Mouse (Mus musculus) megakaryocyte, embryonic 14.5 days (primary cell): Measurements from ENCODE around the gene Gm28374. TPM values are rescaled to one million over a fixed set of nuclear protein-coding genes. Genes with fewer than 3 reads are reported as not detected.
"Not testable (repeated sequence)": the region's sequence is repeated elsewhere in the genome, so short reads cannot be mapped to it uniquely, and the experiment has no call there.

Experiments used
- H3K27me3 ChIP-seq: replicated peaks from 2 replicates; pipeline ENCODE3; 2012; ENCODE audit warnings: inconsistent platforms
- H3K36me3 ChIP-seq: replicated peaks from 2 replicates; pipeline ENCODE3; 2012; ENCODE audit warnings: low read length, inconsistent platforms, mixed read lengths
- H3K4me1 ChIP-seq: 2 replicates; pipeline ENCODE4 v1.6.1; 2012; ENCODE audit warnings: inconsistent platforms
- H3K4me3 ChIP-seq: replicated peaks from 2 replicates; pipeline ENCODE3; 2012; ENCODE audit warnings: moderate library complexity, mild to moderate bottlenecking, inconsistent platforms
- H3K9me3 ChIP-seq: 2 replicates; pipeline ENCODE4 v1.6.1; 2012; ENCODE audit warnings: inconsistent platforms
- FLI1 ChIP-seq: IDR thresholded peaks from 2 replicates; pipeline ENCODE4 v1.6.1; 2012; ENCODE audit warnings: low read length, inconsistent platforms, mixed read lengths
- GATA1 ChIP-seq: IDR thresholded peaks from 3 replicates; pipeline ENCODE4 v1.6.1; 2012; ENCODE audit warnings: mixed read lengths, low read length, inconsistent platforms, borderline replicate concordance
- polyA plus RNA-seq: library from polyadenylated mRNA; stranded (reverse); fragments of >175 nt; gene quantifications from 2 replicates; pipeline ENCODE4 v1.2.3, GENCODE M21; 2012; ENCODE audit warnings: low replicate concordance; ENCODE audit not compliant: insufficient read depth

The Gm28374 gene
- polyA plus RNA-seq = not detected in 2 replicates

DNA sequence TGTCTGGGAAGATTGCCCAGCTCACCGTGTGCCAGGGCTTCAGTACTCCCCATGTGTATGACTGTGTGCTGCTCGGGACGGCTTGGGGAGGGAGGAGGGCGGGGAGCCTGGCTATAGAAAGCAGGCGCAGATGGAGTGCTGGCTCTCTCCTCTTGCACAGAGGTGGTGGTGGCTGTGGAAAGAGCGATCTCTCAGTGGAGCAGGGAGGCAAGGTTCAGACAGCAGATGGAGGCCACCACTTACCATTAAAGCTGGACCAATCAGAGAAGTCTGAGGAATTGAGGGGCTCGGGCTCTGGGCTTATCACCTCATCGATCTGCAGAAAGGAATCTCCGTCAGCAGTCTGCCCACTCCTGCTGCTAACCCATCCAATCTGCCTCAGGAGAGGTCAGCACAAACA, at the start of gene Gm28374:
Gm28374 (minus strand) TSS at position 101 of the 400 bp plus-strand sequence.
- no peak for TF ChIP-seq GATA1
- TF ChIP-seq FLI1 = no peak
- H3K4me3 ChIP-seq = no peak within 1 kb of the TSS
- H3K36me3 ChIP-seq = peaks cover 54% of the 10 kb centered on the region

DNA sequence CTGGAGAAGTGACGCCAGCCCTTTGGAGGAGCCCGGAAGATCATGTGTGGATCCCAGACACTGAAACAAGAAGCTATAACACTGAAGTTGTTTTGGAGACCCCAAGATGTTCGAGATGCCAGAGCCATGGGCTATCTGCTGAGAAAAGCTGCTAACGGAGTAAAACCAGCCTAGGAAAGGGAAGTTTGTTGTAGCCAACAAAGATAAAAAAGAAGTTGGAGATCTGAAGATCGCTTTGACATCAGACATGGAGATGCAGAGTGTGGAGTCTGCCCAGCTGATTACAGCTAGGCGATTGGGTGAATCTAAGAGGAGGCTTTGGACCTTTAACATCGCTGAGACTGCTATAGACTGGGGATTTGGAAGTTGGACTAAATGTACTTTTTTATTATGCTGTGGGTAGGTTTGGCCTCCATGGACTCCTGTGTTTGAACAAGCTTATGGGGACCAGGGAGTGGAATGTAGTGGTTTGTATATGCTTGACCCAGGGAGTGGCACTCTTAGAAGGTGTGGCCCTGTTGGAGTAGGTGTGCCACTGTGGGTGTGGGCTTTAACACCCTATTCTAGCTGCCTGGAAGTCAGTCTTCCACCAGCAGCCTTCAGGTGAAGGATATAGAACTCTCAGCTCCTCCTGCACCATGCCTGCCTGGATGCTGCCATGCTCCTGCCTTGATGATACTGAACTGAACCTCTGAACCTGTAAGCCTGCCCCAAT, 48.5 kb upstream of the Gm28374 start:
- Histone ChIP-seq H3K36me3 (peaks cover 19% of the 10 kb centered on the region), H3K4me1 (peaks cover 42% of the 10 kb centered on the region)
- H3K27me3 ChIP-seq, H3K4me3 ChIP-seq, H3K9me3 ChIP-seq: not testable (repeated sequence)

More for the DNA sequence above, at the start of gene Gm28374:
- Histone ChIP-seq H3K9me3 (no peaks in the 10 kb centered on the region), H3K27me3 (no peaks in the 10 kb centered on the region), H3K4me1 (peaks cover 56% of the 10 kb centered on the region)

DNA sequence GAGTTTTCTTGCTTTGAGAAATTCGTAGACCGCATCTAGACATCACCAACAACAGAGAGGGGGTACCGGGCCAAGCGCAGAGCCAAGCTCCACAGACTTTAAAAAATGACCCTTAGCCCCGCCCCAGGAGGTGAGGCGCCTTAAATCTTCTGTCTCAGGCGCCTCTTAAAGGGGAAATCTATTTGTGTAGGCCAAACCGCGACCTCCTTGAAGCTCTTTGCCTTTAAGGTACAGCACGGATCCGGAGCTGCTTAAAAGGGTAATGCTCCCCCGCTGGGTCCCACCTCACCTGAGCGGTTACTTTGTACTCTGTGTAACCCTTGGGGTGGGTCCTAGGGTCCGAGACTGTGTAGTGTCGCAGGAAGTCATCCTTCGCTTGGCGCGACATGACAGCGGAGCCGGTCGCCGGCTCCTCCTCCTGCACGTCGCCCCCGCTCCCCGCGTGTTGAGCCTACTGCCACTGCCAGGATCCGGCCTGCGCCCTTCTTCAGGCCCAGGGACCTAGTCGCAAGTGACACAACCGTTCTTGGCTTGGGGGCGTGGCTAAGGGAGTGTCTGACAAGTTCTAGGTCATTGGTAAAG, 45.8 kb upstream of the Gm28374 start, which contains the start of gene Snx15:
Snx15 (minus strand) TSS at position 545 of the 582 bp plus-strand sequence.
- Histone ChIP-seq H3K4me1 (peaks cover 40% of the 10 kb centered on the region), H3K27me3 (no peaks in the 10 kb centered on the region), H3K9me3 (no peaks in the 10 kb centered on the region), H3K36me3 (peaks cover 11% of the 10 kb centered on the region), H3K4me3 (peak within 1 kb of the TSS; percentile 95)
- no peak for TF ChIP-seq GATA1
- no peak for TF ChIP-seq FLI1

DNA sequence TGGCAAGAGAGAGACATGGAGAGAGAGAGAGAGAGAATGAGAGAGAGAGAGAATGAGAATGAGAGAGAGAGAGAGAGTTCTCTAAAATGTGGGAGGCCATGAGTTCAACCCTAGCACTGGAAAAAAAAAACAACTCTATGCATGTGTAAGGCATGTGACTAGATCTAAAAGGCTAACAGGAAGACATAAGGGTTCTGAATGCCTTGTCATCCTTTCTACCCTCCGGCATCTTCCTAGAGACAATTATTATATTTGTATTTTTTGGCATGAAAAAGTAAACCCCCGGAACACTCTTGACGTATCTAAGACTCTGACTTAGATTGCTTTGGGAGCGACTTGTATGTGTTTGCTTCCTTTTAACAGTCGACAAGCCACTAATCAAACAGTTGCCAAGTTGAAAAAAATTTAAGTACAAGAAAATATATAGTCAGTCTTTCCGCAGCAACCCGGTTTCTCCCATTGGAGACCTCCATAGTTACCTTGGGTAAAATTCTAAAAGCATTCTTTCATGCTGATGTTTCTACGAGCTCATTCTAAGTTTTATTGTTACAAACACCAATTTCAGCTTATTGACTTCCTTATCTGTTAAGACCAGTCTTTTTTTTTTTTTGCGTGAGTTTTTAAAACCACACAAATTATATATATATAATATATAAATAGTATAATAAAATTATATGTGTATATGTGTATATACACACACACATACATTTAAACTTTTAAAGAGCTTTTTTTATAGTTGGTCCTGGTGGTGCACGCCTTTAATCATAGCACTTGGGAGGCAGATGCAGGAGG, 44.9 kb upstream of the Gm28374 start:
- Histone ChIP-seq H3K27me3 (no peaks in the 10 kb centered on the region), H3K4me3 (peak overlapping the region; percentile 95), H3K36me3 (peaks cover 18% of the 10 kb centered on the region), H3K4me1 (peaks cover 34% of the 10 kb centered on the region), H3K9me3 (no peaks in the 10 kb centered on the region)
- TF ChIP-seq GATA1 (no peak), FLI1 (no peak)

DNA sequence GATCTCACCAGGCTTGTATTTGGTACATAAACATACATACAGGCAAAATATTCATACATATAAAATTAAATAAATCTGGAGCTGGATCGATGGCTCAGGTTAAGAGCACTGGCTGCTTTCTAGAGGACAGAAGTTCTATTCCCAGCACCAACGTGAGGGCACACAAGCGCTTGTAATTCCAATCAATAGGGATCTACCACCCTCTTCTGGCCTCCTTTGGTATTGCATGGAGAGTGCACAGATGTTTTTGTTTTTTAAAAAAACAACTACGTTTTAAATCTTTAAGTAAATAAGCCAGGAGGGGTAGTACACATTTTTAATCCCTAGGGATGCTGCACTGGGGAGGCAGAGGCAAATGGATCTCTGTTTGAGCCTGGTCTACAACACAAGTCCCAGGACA, 44.2 kb upstream of the Gm28374 start:
- peak overlapping the region; percentile 74 for H3K4me3 ChIP-seq

DNA sequence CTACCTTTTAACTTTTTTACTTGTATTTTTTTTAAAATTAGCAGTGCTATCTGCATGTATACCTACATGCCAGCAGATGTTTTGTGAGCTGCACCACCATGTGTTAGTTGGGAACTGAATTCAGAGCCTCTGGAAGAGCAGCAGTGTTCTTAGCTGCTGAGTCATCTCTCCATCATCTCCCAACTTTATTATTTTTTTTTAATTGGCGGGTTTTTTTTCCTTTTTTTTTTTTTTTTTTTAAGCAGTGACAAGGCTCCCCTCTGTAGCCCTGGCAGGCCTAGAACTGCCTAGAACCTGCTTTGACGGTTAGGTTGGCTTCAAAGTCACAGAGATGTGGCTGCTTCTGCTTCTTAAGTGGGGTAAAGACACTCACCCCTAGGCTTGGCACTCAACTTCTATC, 42.8 kb upstream of the Gm28374 start:
- Histone ChIP-seq H3K36me3 (peaks cover 39% of the 10 kb centered on the region), H3K4me3 (no peak overlapping the region), H3K4me1 (peaks cover 35% of the 10 kb centered on the region), H3K9me3 (no peaks in the 10 kb centered on the region), H3K27me3 (no peaks in the 10 kb centered on the region)
- no peak for TF ChIP-seq FLI1
- TF ChIP-seq GATA1 = no peak

More for the DNA sequence above, 44.2 kb upstream of the Gm28374 start:
- TF ChIP-seq GATA1 (no peak), FLI1 (no peak)
- Histone ChIP-seq H3K9me3 (no peaks in the 10 kb centered on the region), H3K4me1 (peaks cover 30% of the 10 kb centered on the region), H3K27me3 (no peaks in the 10 kb centered on the region), H3K36me3 (peaks cover 25% of the 10 kb centered on the region)

DNA sequence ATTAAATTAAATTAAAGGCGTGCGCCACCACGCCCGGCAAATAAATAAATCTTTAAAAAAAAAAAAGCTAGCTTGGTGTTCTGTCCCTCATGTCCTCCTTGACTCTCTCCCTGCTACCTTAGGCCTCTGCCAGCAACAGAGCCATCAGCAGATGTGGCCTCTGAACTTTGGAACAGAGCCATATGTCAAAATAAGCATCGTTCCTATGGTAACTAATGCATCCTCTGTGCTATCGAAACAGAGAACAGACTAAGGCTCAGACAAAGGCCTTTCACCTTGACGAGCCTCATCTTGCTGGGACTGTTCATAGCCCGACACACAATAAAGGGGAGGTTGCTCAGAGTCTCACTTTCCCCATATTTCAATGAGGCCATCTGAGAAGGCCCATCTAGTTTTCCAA, 41.3 kb upstream of the Gm28374 start:
- Histone ChIP-seq H3K36me3 (peaks cover 45% of the 10 kb centered on the region), H3K9me3 (no peaks in the 10 kb centered on the region), H3K4me1 (peaks cover 43% of the 10 kb centered on the region), H3K4me3 (no peak overlapping the region), H3K27me3 (no peaks in the 10 kb centered on the region)
- TF ChIP-seq FLI1 = no peak
- no peak for TF ChIP-seq GATA1

DNA sequence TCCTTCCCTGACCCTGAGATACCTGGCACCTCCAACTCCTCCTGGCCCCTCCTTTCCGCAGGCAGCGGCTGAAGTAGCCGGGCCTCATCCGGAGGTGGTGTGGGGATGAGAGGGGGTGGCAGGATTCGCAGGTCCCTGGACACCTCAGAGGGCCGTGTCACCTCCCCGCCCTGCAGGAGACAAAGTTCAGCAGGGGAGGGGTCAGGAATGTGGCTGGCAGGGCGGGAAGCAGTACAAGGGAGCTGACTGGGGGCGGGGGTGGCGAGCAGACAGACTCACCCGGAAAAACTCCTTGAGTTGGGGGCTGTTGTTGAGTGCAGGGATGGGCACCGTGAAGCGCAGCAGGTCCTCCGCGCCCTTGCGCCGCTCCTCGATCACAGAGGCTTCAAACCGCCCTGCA, 39.7 kb upstream of the Gm28374 start:
- H3K4me3 ChIP-seq = no peak overlapping the region
- peaks cover 46% of the 10 kb centered on the region for H3K36me3 ChIP-seq
- no peaks in the 10 kb centered on the region for H3K9me3 ChIP-seq
- no peaks in the 10 kb centered on the region for H3K27me3 ChIP-seq
- TF ChIP-seq FLI1 (no peak), GATA1 (no peak)
- H3K4me1 ChIP-seq = peaks cover 40% of the 10 kb centered on the region

DNA sequence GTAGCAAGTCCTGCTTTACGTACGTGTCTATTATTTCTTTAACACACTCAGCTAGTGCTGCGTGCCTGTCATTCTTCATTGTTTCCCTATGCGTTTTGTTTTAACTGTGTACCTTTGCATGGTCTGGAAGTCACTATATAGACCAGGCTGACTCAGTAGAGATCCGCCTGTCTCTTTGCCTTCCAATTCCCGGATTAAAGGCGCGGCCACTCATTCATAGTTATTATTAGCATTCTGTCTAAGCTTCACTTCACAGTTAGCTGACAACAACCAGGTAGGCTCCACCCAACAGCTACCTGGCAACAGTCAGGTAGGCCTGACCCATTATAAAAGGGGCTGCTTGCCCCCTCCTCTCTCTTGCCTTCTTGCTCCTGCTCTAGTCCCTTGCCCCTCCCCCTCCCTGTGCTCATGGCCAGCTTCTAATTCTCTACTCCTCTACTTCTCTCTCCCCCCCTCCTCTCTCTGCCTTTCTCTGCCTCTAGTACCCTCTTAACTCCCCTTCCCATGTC, 36.7 kb upstream of the Gm28374 start:
- Histone ChIP-seq H3K4me1 (peaks cover 51% of the 10 kb centered on the region), H3K9me3 (no peaks in the 10 kb centered on the region), H3K27me3 (no peaks in the 10 kb centered on the region), H3K36me3 (peaks cover 70% of the 10 kb centered on the region), H3K4me3 (peak overlapping the region; percentile 98)
- no peak for TF ChIP-seq GATA1
- no peak for TF ChIP-seq FLI1
